Mouse (Mus musculus): Measurements from ENCODE around the gene Fam193a. TPM values are rescaled to one million over a fixed set of nuclear protein-coding genes. Genes with fewer than 3 reads are reported as not detected.

The Fam193a gene
- 12.4 and 13.1 TPM in 2 replicates for polyA plus RNA-seq (2015; fragmentation: Nextera tagmentation; extraction: Ambion mirVana)

- WGBS: under 1% methylated on average over 56 of the region's 64 CpGs
- Histone ChIP-seq H3K9ac (replicated peaks) (peak within 1 kb of the TSS; percentile 93), H3K27me3 (replicated peaks) (no peaks in the 10 kb centered on the region), H3K36me3 (peaks cover 7% of the 10 kb centered on the region; the same call in 1 of the 2 replicates), H3K4me1 (peaks cover 24% of the 10 kb centered on the region), H3K27ac (replicated peaks) (peak within 1 kb of the TSS; percentile 94), H3K4me3 (replicated peaks) (peak within 1 kb of the TSS; percentile 65), H3K4me2 (peak within 1 kb of the TSS; percentile 67), H3K9me3 (replicated peaks) (no peaks in the 10 kb centered on the region)
- peak; percentile 100 for ATAC-seq (ENCODE audit: low FRiP score)
These were observed at the start of gene Fam193a for GRCm38 (mm10) chr5:34369341-34370021. Fam193a (plus strand) TSS chr5:34369933.

DNA sequence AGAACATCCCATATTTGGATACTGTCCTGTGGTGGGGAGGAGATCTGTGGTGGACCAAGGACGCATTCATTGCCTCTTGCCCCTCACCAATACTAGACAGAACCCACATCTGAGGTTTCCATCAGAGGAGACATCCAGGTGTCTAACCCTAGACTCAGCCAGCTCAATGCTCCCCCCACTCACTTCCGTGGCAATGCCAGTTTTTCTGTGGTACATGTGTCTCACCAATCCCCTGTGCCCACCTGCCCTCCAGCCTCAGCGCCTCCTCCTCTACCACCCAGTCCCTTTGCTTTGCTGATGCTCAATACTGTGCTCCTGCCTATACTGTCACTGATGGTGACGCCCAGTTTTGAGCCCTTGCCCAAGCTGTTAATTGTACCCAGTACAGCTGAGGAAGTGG, 48.5 kb upstream of the Fam193a start:
- Histone ChIP-seq H3K36me3 (no peaks in the 10 kb centered on the region), H3K27me3 (replicated peaks) (no peaks in the 10 kb centered on the region), H3K9me3 (replicated peaks) (no peaks in the 10 kb centered on the region), H3K4me1 (peaks cover 2% of the 10 kb centered on the region), H3K4me2 (no peak overlapping the region), H3K9ac (replicated peaks) (no peak overlapping the region), H3K4me3 (replicated peaks) (no peak overlapping the region), H3K27ac (replicated peaks) (no peak overlapping the region)
- WGBS: 86% methylated on average over 4 of the region's 4 CpGs
- ATAC-seq (ENCODE audit: low FRiP score): no peak

GRCm38 (mm10) chr5:34325286-34325685, 44.4 kb upstream of the Fam193a start:
- no peak for ATAC-seq (ENCODE audit: low FRiP score)
- no peak overlapping the region for H3K27ac ChIP-seq (replicated peaks)
- H3K9me3 ChIP-seq (replicated peaks): no peaks in the 10 kb centered on the region
- H3K9ac ChIP-seq (replicated peaks): no peak overlapping the region
- H3K27me3 ChIP-seq (replicated peaks): no peaks in the 10 kb centered on the region
- H3K4me3 ChIP-seq (replicated peaks): no peak overlapping the region
- H3K4me1 ChIP-seq: peaks cover 14% of the 10 kb centered on the region
- no peaks in the 10 kb centered on the region for H3K36me3 ChIP-seq
- H3K4me2 ChIP-seq: no peak overlapping the region

DNA sequence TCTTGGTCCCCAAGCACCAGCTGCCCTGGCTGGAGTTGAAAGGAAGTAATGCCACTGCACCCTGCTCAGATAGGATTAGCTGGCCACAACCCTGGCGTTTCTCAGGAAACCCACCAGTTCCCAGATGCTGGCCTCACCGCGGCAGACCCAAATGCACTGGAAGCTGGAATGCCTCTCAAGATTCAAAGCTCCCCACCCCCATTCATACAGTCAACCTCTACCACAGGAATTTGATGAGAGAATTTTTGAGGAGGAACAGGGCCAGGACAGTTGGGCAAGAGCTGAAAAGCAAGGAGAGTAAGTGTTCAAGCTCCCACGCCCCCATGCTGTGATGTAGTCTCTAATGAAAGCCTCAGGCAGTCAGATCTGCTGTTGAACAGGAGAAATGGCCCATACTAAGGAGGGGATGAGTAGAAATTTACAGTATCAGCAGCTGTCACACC, 43.5 kb upstream of the Fam193a start:
- Histone ChIP-seq H3K4me1 (peaks cover 14% of the 10 kb centered on the region), H3K27ac (replicated peaks) (no peak overlapping the region), H3K4me3 (replicated peaks) (no peak overlapping the region), H3K9ac (replicated peaks) (no peak overlapping the region), H3K36me3 (no peaks in the 10 kb centered on the region), H3K4me2 (peak overlapping the region; percentile 59; the same call in 1 of the 2 replicates), H3K27me3 (replicated peaks) (no peaks in the 10 kb centered on the region), H3K9me3 (replicated peaks) (no peaks in the 10 kb centered on the region)
- ATAC-seq (ENCODE audit: low FRiP score): no peak
- WGBS: 38% methylated on average over 4 of the region's 4 CpGs

DNA sequence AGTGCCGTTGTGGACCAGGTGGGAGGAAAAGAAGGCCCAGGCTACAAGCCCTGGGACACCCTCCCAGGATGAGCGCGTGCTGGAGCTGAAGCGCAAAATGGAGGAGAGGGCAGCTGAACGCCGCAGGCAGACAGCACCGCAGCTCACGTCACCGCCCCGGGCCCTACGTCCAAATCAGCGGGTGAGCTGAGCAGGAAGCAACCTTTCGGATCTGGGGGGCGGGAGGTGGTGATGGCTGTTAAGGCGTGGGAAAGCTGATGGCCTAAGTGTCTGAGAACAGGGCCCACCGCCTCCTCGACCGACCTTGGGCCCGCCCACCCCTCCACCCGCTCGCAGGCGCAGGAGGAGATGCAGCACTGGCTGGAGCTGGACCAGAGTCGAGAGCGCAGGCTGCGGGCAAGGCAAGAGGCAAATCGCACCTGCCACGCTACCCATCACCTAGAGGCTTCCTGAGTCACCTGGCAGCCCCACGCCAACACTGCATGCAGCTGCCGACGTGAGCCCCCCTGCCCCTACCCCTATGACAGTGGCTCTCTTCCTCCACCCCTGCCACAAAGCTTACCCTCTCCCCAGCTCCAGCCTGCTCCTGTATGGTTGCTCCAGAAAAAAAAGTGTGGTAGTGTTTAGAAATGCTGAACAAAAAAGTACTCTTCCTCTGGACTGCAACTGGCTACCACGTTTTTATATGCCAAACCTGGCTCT, 42.7 kb upstream of the Fam193a start:
- H3K27ac ChIP-seq (replicated peaks): no peak overlapping the region
- H3K4me1 ChIP-seq: peaks cover 14% of the 10 kb centered on the region
- ATAC-seq (ENCODE audit: low FRiP score): peak; percentile 83
- 14% methylated on average over 31 of the region's 31 CpGs for WGBS
- peak overlapping the region; percentile 34 for H3K4me3 ChIP-seq (replicated peaks)
- H3K36me3 ChIP-seq: no peaks in the 10 kb centered on the region
- H3K4me2 ChIP-seq: peak overlapping the region; percentile 59
- peak overlapping the region; percentile 44 for H3K9ac ChIP-seq (replicated peaks)
- no peaks in the 10 kb centered on the region for H3K27me3 ChIP-seq (replicated peaks)
- no peaks in the 10 kb centered on the region for H3K9me3 ChIP-seq (replicated peaks)

GRCm38 (mm10) chr5:34330136-34330535, 39.6 kb upstream of the Fam193a start:
- no peaks in the 10 kb centered on the region for H3K27me3 ChIP-seq (replicated peaks)
- peaks cover 14% of the 10 kb centered on the region for H3K4me1 ChIP-seq
- no peak for ATAC-seq (ENCODE audit: low FRiP score)
- WGBS: 84% methylated on average over 2 of the region's 2 CpGs
- no peak overlapping the region for H3K27ac ChIP-seq (replicated peaks)
- no peaks in the 10 kb centered on the region for H3K9me3 ChIP-seq (replicated peaks)
- H3K9ac ChIP-seq (replicated peaks): no peak overlapping the region
- no peak overlapping the region for H3K4me2 ChIP-seq
- H3K4me3 ChIP-seq (replicated peaks): no peak overlapping the region
- H3K36me3 ChIP-seq: no peaks in the 10 kb centered on the region

- Histone ChIP-seq H3K4me1 (peaks cover 22% of the 10 kb centered on the region), H3K4me2 (no peak overlapping the region), H3K4me3 (replicated peaks) (no peak overlapping the region), H3K27ac (replicated peaks) (no peak overlapping the region), H3K9me3 (replicated peaks) (no peaks in the 10 kb centered on the region), H3K27me3 (replicated peaks) (no peaks in the 10 kb centered on the region), H3K9ac (replicated peaks) (no peak overlapping the region), H3K36me3 (no peaks in the 10 kb centered on the region)
- ATAC-seq (ENCODE audit: low FRiP score): no peak
- 89% methylated on average over 1 of the region's 1 CpGs for WGBS
These were observed 35.7 kb upstream of the Fam193a start for GRCm38 (mm10) chr5:34334081-34334480.

- no peaks in the 10 kb centered on the region for H3K9me3 ChIP-seq (replicated peaks)
- H3K27ac ChIP-seq (replicated peaks): peak overlapping the region; percentile 91
- peaks cover 25% of the 10 kb centered on the region for H3K4me1 ChIP-seq
- H3K36me3 ChIP-seq: no peaks in the 10 kb centered on the region
- 2% methylated on average over 21 of the region's 21 CpGs for whole genome bisulfite sequencing
- H3K27me3 ChIP-seq (replicated peaks): no peaks in the 10 kb centered on the region
- peak; percentile 66 for ATAC-seq (ENCODE audit: low FRiP score)
- H3K9ac ChIP-seq (replicated peaks): peak overlapping the region; percentile 95
- H3K4me3 ChIP-seq (replicated peaks): peak overlapping the region; percentile 99
- peak overlapping the region; percentile 94 for H3K4me2 ChIP-seq
These were observed 34.1 kb upstream of the Fam193a start for GRCm38 (mm10) chr5:34335539-34336096.

DNA sequence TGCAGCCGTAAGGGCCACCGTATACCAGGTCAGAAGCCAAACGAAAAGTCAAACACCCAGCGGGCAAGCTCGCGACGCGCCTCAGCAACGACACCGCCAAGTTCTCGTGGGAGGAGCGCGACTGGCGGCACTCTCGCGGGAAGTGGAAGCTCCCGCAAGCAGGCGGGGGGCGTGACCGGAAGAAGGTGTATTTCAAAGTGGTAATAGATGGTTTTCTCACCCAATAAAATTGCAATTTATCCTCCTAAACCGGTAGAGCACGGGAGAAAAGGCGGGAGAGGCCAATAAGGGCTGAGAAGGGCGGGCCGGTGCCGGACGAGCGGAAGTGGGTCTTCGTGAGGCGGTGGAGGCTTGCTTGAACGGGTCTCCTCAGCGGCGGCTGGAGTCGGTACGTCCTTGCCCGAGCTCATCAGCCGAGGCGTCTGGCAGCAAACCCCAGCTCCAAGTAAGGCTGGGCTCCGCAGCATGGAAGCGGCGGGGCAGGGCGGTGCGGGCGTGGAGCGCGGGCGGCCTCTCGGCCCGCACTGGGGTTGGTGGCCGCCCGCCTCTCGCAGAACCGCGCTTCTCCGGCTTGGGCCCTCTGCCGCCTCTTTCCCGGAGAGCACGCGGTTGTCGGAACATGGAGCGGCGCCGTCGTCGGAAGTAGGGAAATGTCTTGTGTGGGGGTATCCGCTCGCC, 33.5 kb upstream of the Fam193a start, which contains the start of gene Rnf4:
Gene Rnf4, plus strand, starts transcription at position 193 of the 678 bp plus-strand sequence.
- Histone ChIP-seq H3K4me1 (peaks cover 25% of the 10 kb centered on the region), H3K9ac (replicated peaks) (peak within 1 kb of the TSS; percentile 95), H3K9me3 (replicated peaks) (no peaks in the 10 kb centered on the region), H3K4me2 (peak within 1 kb of the TSS; percentile 94), H3K27me3 (replicated peaks) (no peaks in the 10 kb centered on the region), H3K4me3 (replicated peaks) (peak within 1 kb of the TSS; percentile 99), H3K36me3 (no peaks in the 10 kb centered on the region), H3K27ac (replicated peaks) (peak within 1 kb of the TSS; percentile 94)
- WGBS: under 1% methylated on average over 67 of the region's 67 CpGs
- peak; percentile 98 for ATAC-seq (ENCODE audit: low FRiP score)

DNA sequence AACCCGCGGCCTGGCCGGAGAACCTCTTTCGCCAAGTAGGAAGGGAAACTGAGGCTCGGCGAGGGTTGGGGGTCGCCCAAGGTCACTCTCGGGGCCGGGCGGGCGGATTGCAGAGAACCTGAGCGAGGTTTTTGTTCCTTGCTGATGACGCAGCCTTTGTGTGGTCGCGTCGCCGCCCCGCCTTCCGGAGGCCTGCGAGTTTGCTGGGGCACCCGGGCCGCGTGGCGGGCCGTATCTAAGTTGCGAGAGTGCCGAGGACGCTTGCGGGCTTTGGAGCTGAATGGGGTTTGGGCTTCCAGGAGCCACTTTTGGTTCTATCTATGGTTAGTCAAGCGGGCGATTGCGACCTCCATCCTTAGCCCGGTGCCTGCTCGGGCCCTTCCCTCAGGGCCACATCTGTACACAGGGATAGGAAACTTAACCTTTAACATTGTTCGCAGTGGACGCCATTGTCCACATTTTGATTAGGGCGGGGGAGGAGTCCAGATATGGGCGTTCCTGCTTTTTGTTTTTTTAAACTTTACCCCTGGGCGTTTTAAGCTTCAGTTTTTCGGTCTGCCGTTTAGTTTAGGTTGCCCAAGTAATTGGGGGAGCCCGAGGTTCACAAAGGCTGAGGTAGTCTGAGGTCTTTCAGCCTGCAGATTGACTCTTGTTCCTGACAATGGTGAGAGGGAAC, 32.8 kb upstream of the Fam193a start:
- peak; percentile 16; the same call in 1 of the 2 replicates for ATAC-seq (ENCODE audit: low FRiP score)
- H3K9ac ChIP-seq (replicated peaks): peak overlapping the region; percentile 95
- WGBS: under 1% methylated on average over 42 of the region's 42 CpGs

DNA sequence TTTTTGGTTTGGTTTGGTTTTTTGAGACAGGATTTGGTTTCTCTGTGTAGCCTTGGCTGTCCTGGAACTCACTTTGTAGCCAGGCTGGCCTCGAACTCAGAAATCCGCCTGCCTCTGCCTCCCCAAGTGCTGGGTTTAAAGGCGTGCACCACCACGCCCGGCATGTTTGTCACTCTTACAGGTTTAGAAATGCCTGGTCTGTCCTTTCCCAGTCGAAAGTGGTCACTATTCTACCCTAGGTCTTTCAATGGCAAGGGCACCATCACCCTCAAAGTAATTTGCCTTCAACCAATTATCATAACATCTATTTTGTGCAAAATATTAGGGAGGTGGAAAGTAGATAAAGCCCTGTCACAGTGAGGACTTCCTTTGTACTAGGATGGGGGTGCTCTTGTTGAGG, 29.5 kb upstream of the Fam193a start:
- Histone ChIP-seq H3K9ac (replicated peaks) (no peak overlapping the region), H3K9me3 (replicated peaks) (no peaks in the 10 kb centered on the region), H3K36me3 (peaks cover 10% of the 10 kb centered on the region), H3K27ac (replicated peaks) (no peak overlapping the region), H3K27me3 (replicated peaks) (no peaks in the 10 kb centered on the region), H3K4me1 (peaks cover 23% of the 10 kb centered on the region), H3K4me2 (no peak overlapping the region), H3K4me3 (replicated peaks) (no peak overlapping the region)
- over 99% methylated on average over 6 of the region's 6 CpGs for WGBS
- ATAC-seq (ENCODE audit: low FRiP score): no peak

More for the DNA sequence above, 32.8 kb upstream of the Fam193a start:
- Histone ChIP-seq H3K27ac (replicated peaks) (peak overlapping the region; percentile 94), H3K4me2 (peak overlapping the region; percentile 82), H3K4me3 (replicated peaks) (peak overlapping the region; percentile 99), H3K27me3 (replicated peaks) (no peaks in the 10 kb centered on the region), H3K9me3 (replicated peaks) (no peaks in the 10 kb centered on the region), H3K4me1 (peaks cover 25% of the 10 kb centered on the region), H3K36me3 (no peaks in the 10 kb centered on the region)
